Mouse (Mus musculus): ENCODE data around the gene E130114P18Rik. TPM values are rescaled to one million over a fixed set of nuclear protein-coding genes. Genes with fewer than 3 reads are reported as not detected.
A peak's percentile ranks its signal among the peaks of the same experiment; 100 is the strongest.

The E130114P18Rik gene
- total RNA-seq, 2 experiments from 2014 or later: not detected

DNA sequence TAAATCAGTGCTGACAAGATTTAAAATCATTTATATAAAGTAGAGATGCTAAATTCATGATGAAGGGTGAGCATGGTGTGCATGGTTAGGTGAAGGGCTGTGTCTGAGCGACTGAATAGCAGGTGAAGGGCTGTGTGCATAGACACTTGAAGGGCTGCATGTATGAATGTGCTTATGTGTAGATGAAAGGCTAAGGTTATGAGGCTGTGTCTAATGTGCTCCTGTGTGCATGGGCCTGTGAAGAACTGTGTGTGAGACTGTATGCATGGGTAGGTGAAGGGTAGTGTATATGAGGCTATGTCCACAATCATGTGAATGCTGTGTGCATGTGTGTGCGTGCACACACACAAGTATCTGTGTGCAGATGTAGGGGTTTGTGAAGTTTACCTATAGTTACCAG is 29.0 kb upstream of the E130114P18Rik start:
- DNase-seq: no peak
- intact Hi-C loops (cut with DNase I): no loop called here

DNA sequence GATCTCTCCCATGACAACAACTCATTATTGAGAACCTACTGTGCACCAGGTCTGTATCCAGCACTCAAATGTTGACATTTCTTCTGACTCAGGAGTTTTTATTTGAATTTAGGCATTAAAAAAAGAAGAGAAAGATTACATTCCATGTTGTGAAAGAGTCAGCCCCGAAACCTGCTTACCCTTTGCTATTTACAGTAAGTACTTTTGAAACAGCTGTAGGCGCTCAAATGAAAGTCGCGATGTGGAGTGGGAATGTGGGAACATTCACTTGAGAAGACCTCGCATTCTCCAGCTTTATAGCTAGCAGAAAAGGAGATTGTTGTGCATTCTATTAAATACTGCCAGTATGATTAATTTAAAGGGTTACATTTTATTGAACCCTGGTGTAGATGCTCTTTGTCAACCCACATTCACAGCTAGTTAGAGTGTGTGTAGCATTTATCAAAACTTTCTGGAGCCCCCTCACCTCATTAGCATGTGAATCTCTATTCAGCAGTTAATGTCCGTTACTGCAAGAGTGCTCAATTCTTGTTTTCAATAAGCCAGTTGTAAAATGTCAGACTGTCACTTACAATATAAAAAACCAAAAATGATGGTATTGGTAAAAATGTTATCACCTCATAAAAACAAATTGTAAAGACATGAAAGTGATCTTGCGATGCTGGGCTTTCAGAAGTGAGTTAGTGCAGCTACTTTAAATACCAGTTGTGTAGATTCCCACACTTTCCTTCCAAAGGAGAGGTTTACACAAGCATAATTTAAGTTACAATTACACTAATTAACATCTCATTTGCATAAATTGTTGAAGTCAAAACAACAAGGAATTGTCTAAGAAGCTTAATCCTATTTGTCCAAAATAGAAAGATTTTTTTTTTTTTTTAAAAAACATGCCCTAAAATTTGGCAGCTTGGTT is 28.3 kb upstream of the E130114P18Rik start:
- intact Hi-C loops (cut with DNase I): no loop called here
- no peak for DNase-seq

DNA sequence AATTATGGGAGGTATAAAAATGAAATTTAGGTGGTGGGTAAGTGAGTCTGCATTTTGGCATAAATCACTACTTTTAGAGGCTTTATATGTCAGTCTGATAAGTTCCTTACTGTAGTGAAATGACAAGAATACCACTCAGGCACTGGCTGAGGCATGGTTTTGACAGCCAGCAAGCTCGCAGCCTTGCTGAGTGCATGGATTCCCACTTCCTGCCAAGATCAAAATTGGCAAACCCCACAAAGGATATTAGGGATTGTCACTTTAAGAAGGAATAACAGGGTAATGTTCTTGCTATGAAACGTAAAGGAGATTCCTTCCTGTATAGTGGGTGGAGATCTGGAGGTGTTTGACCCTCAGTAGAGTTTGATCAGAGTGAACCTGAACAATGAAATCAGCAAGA is 27.4 kb upstream of the E130114P18Rik start:
- intact Hi-C loops (cut with DNase I): no loop called here

DNA sequence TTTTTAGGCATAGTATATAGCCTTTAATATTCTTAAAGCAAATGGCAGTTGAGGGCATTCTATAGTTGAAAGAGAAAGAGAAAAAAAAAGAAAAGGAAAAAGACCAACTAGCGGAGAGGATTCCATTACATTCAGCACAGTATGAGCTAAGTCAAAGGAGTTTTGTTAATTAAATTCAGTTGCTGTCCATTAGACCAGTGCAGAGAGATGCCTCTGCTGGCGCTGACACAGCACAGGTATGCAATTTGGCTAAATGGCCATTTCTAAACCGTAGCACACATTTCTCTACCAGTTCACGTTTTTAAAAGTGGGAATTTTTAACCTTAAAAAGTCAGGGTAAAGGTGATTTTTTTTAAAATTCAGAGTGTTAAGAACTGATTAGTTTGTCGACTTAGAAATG is 26.8 kb upstream of the E130114P18Rik start:
- intact Hi-C loops (cut with DNase I): no loop called here
- no peak for DNase-seq

More for the DNA sequence above, 27.4 kb upstream of the E130114P18Rik start:
- peak in 1 of 2 experiments; percentile 48 for DNase-seq

DNA sequence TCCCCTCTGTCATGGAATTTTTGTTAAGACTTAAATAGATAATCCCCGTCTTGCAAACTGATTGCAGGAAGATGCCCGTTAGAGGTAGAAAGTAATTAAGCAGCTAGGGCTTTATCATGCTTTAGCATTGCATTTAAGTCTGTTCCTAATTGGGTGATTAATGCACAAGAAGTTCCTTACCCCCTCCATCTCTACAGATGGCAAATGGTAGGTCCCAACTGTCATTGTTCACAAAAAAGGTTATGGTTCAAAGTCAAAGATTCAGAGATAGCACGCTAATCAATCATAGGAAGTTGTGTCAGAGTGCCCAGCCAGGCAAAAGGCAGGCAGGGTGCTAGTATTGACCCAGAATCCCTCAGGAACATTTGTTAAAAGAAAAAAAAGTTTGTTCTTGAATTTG is 25.9 kb upstream of the E130114P18Rik start:
- intact Hi-C loops (cut with DNase I): no loop called here
- DNase-seq: no peak

DNA sequence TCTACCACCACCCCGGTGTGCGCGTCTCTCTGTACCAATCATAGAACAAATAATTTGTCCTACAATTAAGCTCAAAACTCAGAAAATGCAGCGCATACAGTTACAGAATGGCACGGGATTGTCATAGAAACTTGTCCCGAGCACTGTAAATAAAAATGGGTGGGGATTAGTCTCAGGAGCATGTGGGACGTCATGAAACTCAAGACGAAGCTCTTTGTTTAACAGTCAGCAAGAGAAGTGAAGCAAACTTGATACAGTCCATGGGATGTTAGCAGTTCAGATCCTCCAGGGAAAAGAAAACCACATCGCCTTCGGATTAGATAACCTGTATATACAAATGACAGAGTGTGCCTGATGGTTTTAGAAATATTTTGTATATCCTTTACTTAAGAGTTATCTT is 18.6 kb upstream of the E130114P18Rik start:
- no peak for DNase-seq
- intact Hi-C loops (cut with DNase I): no loop called here

DNA sequence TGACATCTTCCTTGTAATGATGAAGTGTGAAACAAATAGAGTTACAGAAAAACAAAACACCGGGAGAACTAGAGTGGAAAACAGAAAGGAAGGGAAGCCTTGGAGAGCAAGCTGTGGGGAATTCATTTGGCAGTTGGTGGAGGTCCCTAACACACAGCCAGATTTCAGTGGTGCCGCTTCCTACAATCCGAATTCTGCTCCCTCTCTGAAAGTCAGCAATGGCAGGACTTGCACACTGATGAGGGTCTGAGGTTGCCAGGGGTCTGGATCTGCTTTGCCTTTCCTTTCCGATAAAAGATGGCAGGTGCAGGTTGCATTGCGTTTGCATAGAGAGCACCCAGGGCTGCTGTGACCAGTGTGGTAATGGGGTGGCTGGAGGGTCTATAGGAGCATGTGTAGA is 18.1 kb upstream of the E130114P18Rik start:
- DNase-seq: no peak

DNA sequence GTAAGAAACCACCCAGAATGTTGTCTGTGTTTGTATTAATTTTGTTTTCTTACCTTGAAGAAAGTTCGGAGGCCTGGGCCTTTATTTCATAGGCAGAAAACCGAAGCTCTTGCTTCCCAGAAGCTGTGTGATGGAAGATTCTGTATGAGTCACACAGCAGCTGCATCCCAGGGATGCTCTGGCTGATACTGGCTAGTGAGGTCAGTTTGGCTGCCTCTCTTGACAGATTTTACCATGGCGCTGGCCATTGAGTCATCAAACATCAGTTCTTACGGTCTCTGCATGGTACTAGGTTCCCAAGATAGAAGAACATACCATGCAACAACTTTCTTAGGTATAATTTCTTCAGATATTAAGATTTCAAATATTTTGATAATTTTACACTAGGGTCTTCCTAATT is 17.0 kb upstream of the E130114P18Rik start:
- intact Hi-C loops (cut with DNase I): no loop called here
- no peak for DNase-seq

More for the DNA sequence above, 18.1 kb upstream of the E130114P18Rik start:
- intact Hi-C loops (cut with DNase I): no loop called here

DNA sequence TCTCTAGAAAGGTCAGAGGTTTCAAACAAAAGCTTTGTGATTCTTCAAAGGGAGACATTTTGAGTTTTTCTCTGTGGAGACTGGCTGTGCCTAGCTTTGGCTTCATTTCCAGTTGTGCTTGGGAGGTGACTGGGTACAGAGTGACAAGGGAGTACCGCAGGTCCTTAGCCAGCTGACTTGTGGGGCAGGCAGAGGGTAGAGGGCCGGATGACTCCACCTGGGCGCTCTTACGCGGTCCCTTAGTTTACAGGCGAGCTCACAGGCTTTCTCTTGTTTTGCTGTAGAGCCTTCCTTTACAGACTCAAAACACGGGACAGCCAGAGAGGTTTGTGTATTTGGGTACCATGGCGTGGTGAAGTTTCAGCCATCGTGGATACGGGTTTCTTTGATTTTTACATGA is 16.1 kb upstream of the E130114P18Rik start:
- intact Hi-C loops (cut with DNase I): no loop called here
- DNase-seq: no peak

DNA sequence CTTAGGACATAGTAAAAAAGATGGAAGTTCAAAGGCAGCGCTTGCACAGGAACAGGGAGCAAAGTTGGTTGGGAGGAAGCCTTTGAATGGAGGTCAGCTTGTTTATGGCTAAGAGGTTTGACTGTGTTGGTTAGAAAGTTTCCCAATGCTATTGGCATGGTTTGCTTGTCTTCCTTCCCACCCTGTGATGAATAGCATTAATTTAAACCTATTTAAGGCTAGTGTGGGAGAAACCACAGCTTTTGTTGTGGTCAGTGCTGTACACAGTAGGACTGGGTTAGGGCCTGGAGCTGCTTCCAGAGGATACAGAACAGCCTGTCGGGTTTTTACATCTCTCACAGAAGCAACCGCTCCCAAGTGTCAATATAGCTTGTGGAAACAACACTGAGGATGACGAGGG is 10.7 kb upstream of the E130114P18Rik start:
- DNase-seq: no peak
- intact Hi-C loops (cut with DNase I): no loop called here

DNA sequence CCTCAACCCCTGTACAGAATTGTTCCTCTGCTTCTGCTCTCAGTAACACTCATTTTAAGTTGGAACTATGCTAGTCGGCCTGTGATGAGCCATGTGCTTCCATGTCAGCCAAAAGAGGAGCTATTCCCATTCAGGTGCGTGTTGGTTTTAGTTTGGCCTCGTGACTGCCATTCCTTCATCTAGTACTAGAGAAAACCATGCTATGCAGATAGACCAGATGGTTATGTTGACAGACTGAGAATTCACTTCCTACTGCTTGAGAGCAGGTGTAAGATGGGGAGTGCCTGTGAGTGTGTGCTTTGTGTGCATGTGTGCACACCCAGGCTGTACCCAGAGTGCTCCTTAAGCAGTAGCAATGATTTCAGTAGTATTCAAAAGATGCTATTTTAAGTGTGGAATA is 9.6 kb upstream of the E130114P18Rik start:
- intact Hi-C loops (cut with DNase I): no loop called here
- no peak for DNase-seq

DNA sequence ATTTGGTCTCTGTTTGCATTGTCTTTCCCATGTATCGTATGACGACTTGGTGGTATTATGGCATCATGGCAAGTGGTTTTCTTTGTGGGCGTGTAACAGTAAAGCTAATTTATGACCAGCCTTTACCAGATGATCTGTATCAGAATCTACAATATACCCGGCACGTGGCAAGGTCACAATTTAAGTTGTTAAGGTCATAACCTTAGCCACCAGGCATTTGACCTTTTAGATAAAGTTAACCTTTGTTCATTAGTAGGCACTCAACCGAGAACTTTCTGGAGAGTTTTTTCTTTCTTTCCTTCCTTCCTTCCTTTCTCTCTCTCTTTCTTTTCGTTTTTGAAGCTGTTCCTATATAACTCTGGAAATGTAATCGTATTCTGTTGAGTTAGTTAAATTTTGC is 8.7 kb upstream of the E130114P18Rik start:
- intact Hi-C loops (cut with DNase I): no loop called here
- DNase-seq: no peak

DNA sequence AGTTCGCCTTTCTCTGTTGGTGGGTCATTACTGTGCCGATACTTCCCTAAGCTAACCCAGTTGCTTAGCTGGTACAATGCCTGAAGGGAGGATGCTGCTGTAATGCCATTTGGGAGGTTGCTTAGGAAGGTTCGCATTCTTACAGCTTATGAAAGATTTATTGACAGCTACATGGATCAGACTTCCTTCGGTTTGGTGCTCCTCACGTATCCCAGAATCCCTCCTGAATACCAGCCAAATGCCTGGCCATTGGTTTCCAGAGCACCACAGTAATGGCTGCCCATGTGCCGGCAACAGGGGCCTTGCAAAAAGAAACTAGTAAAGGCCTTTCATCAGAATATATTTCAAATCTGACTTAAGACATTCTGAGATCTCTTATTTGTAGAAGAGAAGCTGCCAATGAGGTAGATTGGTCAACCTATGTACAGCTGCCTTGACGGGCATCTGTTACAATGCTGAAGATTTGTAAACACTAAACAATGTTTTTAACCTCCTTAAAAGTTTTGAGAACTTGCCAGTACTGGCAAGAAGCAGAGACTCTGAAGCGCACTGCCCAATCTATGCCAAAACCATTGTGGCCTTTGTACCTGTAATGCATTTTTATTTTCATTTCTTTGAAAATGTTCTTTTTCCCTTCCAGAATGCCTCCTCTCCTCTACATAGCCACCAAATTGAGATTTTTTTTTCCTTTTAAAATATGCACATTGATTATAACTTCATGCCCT is 7.8 kb upstream of the E130114P18Rik start:
- no peak for DNase-seq
- intact Hi-C loops (cut with DNase I): no loop called here

DNA sequence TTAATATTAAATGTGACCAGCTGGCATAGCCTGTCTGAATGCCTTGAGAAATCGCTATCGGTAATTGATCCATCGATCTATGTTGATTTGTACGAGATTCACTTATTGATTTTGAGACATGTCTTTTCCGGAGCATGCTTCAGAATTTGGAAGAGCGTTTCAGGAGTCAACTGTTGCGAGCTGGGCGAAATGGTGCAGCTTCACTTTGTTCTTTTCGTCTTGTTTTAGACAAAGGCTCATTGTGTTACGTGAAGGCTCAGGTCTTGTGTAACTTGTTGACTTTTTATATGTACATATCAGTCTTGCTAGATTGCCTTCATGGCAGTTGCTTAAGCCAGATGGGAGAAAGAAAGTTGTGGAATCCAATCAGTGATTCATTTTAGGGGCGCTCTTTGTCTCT is 6.4 kb upstream of the E130114P18Rik start:
- no peak for DNase-seq
- intact Hi-C loops (cut with DNase I): no loop called here

DNA sequence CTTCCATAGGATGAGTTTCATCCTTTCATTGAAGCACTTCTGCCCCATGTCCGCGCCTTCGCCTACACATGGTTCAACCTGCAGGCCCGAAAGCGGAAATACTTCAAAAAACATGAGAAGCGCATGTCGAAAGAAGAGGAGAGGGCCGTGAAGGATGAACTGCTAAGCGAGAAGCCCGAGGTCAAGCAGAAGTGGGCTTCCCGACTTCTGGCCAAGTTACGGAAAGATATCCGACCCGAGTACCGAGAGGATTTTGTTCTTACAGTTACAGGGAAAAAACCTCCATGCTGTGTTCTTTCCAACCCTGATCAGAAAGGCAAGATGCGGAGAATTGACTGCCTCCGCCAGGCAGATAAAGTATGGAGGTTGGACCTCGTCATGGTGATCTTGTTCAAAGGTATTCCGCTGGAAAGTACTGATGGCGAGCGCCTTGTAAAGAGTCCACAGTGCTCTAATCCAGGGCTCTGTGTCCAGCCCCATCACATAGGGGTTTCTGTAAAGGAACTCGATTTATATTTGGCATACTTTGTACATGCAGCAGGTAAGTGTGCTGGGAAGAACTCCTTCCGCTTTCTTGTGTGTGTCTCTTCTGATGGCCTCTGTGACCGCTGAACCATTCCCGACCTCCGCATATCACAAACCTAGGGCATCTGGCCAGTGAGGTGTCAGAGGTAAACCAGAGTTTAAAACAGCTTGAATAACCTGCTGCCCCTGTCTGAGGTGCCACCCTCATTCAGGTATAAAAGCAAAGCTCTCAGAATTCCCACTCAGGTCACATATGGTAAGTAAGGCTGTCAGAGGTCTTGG is 5.4 kb upstream of the E130114P18Rik start:
- DNase-seq: no peak
- intact Hi-C loops (cut with DNase I): no loop called here

DNA sequence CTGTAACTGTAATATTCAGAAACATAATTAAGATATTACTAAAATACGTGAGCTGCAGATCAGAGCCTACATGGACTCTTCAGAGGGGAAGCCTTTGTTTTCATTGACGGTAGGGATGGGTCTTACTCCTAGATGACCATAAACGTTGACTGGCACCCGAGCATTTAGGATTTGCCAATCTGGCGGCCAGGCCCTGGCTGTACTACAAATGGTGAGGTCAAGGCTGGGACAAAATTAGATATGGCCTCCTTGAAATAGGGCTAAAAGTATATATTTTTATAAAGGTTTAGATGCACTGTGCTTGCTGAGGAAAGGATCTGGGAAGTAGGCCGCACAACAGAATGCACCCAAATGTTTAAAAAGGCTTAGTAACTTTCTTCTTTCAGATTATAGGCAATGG is 4.6 kb upstream of the E130114P18Rik start:
- no peak for DNase-seq
- intact Hi-C loops (cut with DNase I): no loop called here

DNA sequence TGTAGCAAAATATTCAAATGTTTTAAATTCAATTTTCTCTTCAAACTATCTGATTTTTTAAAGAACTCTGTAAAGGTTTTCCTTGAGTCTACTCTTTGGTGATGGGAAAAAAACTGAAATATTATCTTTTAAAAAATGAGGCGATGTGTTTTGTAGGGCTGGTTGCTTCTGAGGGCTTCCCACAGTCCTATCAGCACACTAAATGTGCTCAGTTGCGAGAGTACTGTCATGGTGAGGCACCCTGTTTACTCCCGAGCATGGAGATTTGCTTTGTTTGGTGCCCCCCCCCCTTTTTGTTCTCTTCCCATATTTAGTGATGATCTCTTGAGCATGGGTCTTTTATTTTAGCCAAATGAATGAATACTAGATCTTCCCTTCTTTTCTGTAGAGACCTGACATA is 4.2 kb upstream of the E130114P18Rik start:
- no peak for DNase-seq
- intact Hi-C loops (cut with DNase I): no loop called here

DNA sequence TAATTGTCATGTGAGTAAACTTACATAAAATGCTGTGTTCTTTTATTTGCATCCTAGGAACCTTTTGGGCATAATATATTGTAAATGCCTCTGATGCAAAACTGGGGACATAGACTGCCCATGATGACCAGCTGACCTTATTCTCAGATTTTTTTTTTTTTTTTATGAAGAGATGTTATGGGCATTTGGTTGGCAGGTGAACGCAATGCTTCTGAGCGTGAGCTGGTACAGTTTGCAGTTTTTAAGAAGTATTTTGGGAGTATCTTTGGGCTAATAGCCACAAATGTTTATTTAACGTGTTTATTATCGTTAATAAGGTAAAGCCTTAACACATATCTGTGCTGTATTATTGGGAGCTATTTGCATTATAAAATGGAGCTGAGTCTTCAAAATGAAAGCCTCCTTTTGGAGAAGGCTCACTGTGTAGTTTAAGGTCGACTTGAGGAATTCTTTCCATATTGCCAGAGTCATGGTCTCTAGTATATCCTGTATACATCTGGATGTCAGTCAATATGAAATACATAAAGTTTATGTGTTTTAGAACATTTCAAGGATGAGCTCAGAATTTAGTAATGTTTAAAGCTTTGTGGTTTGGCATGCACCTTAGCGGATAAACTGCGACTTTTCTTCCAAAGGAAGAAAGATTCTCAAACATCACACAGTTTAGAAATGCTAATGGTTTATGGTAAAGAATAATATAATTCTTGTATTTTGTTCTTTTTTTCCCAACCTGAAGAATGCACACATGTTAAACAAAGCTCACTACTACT is 3.0 kb upstream of the E130114P18Rik start:
- no peak for DNase-seq
- intact Hi-C loops (cut with DNase I): loop anchor here (1.0 to 2.0 kb wide), 2 partner anchors 29 to 82 kb away; no protein-coding TSS in a partner anchor

DNA sequence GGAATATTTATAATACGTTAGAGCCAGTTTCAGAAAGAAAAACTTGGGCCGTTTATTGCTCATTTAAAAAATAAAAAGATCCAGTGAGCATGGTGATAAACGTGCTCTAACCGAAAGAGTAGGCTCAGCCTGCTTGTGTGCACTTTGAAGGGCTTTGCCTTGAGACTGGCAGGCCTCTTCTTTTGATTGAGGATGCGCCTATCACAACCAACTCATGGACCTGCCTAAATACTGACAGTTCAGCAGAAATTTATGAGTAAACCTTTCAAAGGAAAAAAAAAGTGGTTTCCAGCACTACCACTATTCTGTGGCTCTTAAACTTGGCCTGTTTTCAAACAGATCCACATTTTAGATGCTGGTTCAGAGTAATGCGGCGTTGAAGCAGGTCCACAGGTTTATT is 2.1 kb upstream of the E130114P18Rik start:
- intact Hi-C loops (cut with DNase I): loop anchor here (1.0 to 2.0 kb wide), 2 partner anchors 28 to 83 kb away; no protein-coding TSS in a partner anchor
- no peak for DNase-seq

Data from heart, postnatal 14 days (tissue).